Mouse (Mus musculus) intestine, embryonic 14.5 days (tissue): ENCODE measurements around the gene Cit. TPM values are rescaled to one million over a fixed set of nuclear protein-coding genes. Genes with fewer than 3 reads are reported as not detected.

Source experiments
- ATAC-seq: fragments of 200-750 bp; cut with Nextera tagmentation; replicated peaks from 2 replicates; pipeline ENCODE4 v1.8.0; 2017; ENCODE audit warnings: low read depth, moderate number of reproducible peaks, moderate TSS enrichment, moderate library complexity; ENCODE audit not compliant: low FRiP score, low TSS enrichment
- DNase-seq: peaks from one replicate; pipeline ENCODE4 v3.0.0-alpha.2; 2018; ENCODE audit warnings: low spot score
- H3K27ac ChIP-seq: fragments of 300-500 bp; sonication (generic); 2 replicates; pipeline ENCODE4 v1.5.1; 2014; ENCODE audit warnings: low read depth, mild to moderate bottlenecking, control low read depth
- H3K27me3 ChIP-seq: fragments of 300-500 bp; sonication (generic); replicated peaks from 2 replicates; pipeline ENCODE4 v1.6.1; 2014; ENCODE audit warnings: low read length, control low read depth; ENCODE audit not compliant: control insufficient read depth, insufficient read depth
- H3K36me3 ChIP-seq: fragments of 300-500 bp; sonication (generic); 2 replicates; pipeline ENCODE4 v1.6.1; 2014; ENCODE audit warnings: low read length, control low read depth; ENCODE audit not compliant: control insufficient read depth, insufficient read depth
- H3K4me1 ChIP-seq: fragments of 300-500 bp; sonication (generic); replicated peaks from 2 replicates; pipeline ENCODE4 v1.6.1; 2014; ENCODE audit warnings: low read length, control low read depth, mixed read lengths; ENCODE audit not compliant: control insufficient read depth, insufficient read depth
- H3K4me2 ChIP-seq: fragments of 300-500 bp; sonication (generic); 2 replicates; pipeline ENCODE4 v1.6.1; 2014; ENCODE audit warnings: low read length
- H3K4me3 ChIP-seq: fragments of 300-500 bp; sonication (generic); 2 replicates; pipeline ENCODE4 v1.5.1; 2014; ENCODE audit warnings: low read depth, low read length, control low read depth, mixed read lengths
- H3K9ac ChIP-seq: fragments of 300-500 bp; sonication (generic); 2 replicates; pipeline ENCODE4 v1.6.1; 2014; ENCODE audit warnings: mild to moderate bottlenecking, low read length
- H3K9me3 ChIP-seq: fragments of 300-500 bp; sonication (generic); 2 replicates; pipeline ENCODE4 v1.6.1; 2016; ENCODE audit warnings: low read length, control low read depth; ENCODE audit not compliant: control insufficient read depth
- WGBS: fragments of 180-500 bp; shearing (Covaris S2); extraction: QIAGEN DNeasy Blood & Tissue Kit; methylation state at CpG from one replicate; pipeline ENCODE4 v1.1.7; 2014; 5-methylcytosine and 5-hydroxymethylcytosine counted together
- polyA plus RNA-seq: library from polyadenylated mRNA; unstranded; fragments of >200 nt; fragmentation: Nextera tagmentation; extraction: Ambion mirVana; gene quantifications from 2 replicates; pipeline ENCODE4 v1.2.1, GENCODE M21; 2014

Cit gene
- polyA plus RNA-seq, 1 experiment from 2014 or later = 25.8 TPM

DNA sequence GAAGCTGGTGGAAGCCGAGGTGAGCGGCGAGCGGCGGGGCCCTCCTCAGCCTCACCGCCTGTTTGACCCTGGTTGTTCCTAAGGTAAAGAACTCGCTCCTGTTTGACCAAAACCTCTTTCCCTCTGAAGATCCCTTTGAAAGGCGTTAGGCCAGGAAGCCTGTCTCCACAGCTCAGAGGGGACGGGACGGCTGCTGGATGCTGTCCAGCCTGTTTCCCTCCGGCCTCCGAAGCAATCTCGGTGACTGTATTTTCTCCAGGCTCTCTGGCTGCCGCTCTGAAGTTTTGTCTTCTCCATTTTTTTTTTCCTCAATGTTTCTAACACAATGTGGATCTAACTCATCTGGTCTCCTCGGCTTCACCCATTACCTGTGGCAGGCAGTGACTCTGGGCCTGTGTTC is 91.8 kb downstream of the Cit start:
- no peak for DNase-seq
- WGBS = 91% methylated on average over 15 of the region's 15 CpGs
- H3K9ac ChIP-seq = no peak overlapping the region
- H3K4me1 ChIP-seq = no peaks in the 10 kb centered on the region
- H3K27ac ChIP-seq = no peak overlapping the region
- peaks cover 44% of the 10 kb centered on the region for H3K36me3 ChIP-seq
- H3K9me3 ChIP-seq = no peaks in the 10 kb centered on the region
- H3K4me3 ChIP-seq = no peak overlapping the region
- no peak for ATAC-seq
- H3K27me3 ChIP-seq = no peaks in the 10 kb centered on the region
- H3K4me2 ChIP-seq = no peak overlapping the region

DNA sequence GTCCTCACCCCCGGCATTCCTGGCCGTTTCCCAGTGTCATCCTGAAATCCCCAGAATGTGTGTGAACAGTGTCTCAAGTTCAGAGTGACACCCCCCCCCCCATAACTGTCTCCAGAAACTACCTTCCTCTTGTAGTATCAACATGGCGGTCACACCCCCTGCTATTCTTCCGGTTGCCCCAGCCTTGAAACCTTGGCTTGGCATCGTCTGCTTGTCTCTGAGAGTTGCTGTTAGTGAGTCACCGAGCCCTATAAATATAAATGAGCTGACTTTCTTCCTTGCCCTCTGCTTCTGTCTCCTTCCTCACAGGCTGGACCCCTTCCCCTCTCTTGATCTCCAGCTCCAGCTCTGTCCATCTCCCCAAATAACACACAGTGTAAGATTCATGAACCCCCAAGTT is 92.5 kb downstream of the Cit start:
- no peak overlapping the region for H3K4me2 ChIP-seq
- no peak overlapping the region for H3K4me3 ChIP-seq
- no peak overlapping the region for H3K27ac ChIP-seq
- 88% methylated on average over 6 of the region's 6 CpGs for WGBS
- DNase-seq (no peak), ATAC-seq (no peak)
- no peaks in the 10 kb centered on the region for H3K4me1 ChIP-seq
- no peaks in the 10 kb centered on the region for H3K9me3 ChIP-seq
- H3K9ac ChIP-seq = no peak overlapping the region
- no peaks in the 10 kb centered on the region for H3K27me3 ChIP-seq
- peaks cover 46% of the 10 kb centered on the region for H3K36me3 ChIP-seq

DNA sequence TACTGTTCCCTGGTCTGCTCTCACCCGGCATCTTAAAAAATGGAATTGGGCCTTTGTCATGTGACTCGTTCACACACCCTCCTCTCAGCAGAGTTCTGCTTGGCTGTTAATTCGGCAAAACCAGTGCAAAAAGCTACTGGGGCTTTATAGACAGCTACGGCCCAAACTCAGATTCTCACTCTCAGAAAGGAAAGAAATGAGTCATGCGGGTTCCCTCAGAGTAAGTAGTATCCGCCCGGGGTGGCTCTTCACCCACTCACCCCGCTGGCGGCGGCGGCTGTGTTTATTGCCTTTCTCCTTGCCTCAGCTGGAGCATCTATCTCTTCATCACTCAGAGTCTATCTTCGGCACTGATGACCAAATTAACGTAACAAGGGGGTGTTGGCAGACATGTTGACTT is 93.9 kb downstream of the Cit start:
- Histone ChIP-seq H3K9ac (no peak overlapping the region), H3K27ac (no peak overlapping the region), H3K4me2 (no peak overlapping the region), H3K27me3 (no peaks in the 10 kb centered on the region), H3K4me3 (no peak overlapping the region), H3K4me1 (no peaks in the 10 kb centered on the region), H3K36me3 (peaks cover 51% of the 10 kb centered on the region), H3K9me3 (no peaks in the 10 kb centered on the region)
- ATAC-seq (no peak), DNase-seq (no peak)
- 89% methylated on average over 13 of the region's 13 CpGs for WGBS

DNA sequence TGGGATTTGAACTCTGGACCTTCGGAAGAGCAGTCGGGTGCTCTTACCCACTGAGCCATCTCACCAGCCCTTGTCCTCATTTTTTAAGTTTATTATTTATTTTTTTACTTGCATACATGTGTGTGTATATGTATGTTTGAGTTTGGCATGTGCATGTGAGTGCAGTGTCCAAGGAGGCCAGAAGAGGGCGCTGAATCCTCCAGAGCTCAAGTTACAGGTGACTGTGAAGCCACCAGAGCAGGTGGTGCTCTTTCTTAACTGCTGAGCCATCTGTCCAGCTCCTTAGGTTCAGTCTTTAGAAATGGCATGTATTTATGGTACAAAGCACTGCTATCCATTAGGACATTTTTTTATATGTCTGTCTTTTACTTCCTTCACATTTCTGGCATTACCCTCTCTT is 97.3 kb downstream of the Cit start:
- no peak for DNase-seq
- Histone ChIP-seq H3K4me2 (no peak overlapping the region), H3K4me3 (no peak overlapping the region), H3K4me1 (no peaks in the 10 kb centered on the region), H3K27ac (no peak overlapping the region), H3K9ac (no peak overlapping the region), H3K9me3 (no peaks in the 10 kb centered on the region), H3K27me3 (no peaks in the 10 kb centered on the region), H3K36me3 (peaks cover 45% of the 10 kb centered on the region)
- ATAC-seq = no peak
- 89% methylated on average over 3 of the region's 3 CpGs for WGBS

DNA sequence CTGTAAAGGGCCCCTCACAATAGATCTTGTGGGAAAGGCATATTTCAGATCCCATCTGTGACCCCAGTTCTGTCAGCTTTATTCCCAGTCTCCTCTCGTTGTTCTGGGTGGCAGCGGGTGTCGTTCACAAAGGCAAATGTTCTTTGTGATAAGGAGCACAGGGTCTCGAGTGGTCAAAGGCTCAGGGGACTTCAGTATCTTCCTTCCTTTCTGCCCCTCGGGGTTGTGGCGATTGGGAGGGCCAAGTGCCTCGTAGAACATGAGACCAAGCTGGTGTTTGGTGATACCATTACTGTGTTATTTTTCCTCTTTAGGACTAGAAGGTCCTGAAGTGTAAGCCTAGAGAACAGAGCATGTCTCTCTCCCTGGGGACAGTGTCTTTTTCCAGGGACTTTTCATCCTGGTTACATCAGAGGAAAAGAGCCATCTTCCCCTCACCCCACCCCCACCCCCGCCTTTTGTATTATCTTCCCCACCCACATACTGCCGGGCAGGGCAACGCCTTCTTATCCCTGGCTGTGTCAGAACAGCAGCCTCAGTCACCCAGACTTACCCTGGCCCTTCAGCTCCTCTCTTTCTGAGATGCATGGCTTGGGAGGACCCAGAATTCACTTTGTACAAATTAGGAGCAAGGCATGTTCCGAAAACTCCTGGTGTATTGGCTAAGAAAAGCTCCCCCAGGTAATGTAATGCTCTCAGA is 99.9 kb downstream of the Cit start:
- Histone ChIP-seq H3K27me3 (no peaks in the 10 kb centered on the region), H3K4me3 (no peak overlapping the region), H3K36me3 (peaks cover 38% of the 10 kb centered on the region), H3K9ac (no peak overlapping the region), H3K9me3 (no peaks in the 10 kb centered on the region), H3K4me1 (no peaks in the 10 kb centered on the region), H3K27ac (no peak overlapping the region), H3K4me2 (no peak overlapping the region)
- DNase-seq = no peak
- WGBS = 71% methylated on average over 11 of the region's 11 CpGs
- no peak for ATAC-seq

DNA sequence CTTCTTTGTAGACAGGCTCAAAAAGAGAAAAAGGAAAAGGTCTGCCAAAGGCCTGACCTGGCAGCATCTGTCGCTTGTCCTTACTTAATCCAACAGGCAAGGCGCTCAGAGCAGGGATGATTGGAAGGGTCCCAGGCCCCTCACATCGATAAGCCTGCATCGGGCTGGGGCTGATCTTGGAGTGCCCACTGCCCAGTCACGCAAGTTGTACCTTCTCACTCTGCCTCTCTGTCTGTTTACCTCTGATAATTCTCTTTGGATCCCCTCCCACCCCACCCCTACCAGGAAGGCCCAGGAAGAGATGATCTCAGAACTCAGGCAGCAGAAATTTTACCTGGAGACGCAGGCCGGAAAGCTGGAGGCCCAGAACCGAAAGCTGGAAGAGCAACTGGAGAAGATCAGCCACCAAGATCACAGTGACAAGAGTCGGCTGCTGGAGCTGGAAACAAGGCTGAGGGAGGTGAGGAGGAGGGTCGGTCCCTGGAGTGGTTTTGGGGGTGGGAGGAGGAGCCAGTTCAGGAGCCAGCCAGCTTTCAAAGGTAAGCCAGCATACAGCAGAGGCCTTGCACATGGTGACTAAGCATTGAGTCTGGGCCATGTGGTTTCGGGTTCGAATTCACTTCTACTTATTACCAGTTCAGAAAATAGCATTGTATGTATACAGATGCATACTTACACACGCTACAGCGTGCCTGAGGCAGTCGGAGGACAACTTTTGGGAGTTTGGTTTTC is 102.7 kb downstream of the Cit start:
- Histone ChIP-seq H3K9me3 (no peaks in the 10 kb centered on the region), H3K27ac (no peak overlapping the region), H3K9ac (no peak overlapping the region), H3K4me1 (no peaks in the 10 kb centered on the region), H3K36me3 (peaks cover 36% of the 10 kb centered on the region), H3K4me2 (no peak overlapping the region), H3K27me3 (no peaks in the 10 kb centered on the region), H3K4me3 (no peak overlapping the region)
- DNase-seq (no peak), ATAC-seq (no peak)
- 88% methylated on average over 15 of the region's 15 CpGs for WGBS

DNA sequence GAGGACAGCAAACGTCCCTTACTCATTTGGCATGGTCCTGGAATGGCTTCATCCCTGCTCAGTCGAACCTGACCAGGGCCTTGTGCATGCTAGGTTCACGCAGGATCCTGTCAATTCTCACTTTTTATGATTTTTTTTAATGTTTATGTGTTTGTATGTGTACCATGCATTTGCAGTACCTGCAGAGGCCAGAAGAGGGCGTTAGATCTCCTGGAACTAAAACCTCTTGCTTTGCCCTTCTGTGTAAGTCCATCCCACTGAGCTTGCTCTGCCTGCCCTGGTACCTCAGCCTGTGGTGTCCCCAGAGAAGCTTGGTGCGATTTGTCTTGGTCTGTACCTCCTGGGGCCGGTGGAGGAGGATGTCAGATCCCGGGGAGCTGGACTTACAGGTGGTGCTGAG is 105.9 kb downstream of the Cit start:
- Histone ChIP-seq H3K27me3 (no peaks in the 10 kb centered on the region), H3K4me2 (no peak overlapping the region), H3K36me3 (peaks cover 60% of the 10 kb centered on the region), H3K4me1 (no peaks in the 10 kb centered on the region), H3K9ac (no peak overlapping the region), H3K9me3 (no peaks in the 10 kb centered on the region), H3K4me3 (no peak overlapping the region), H3K27ac (no peak overlapping the region)
- no peak for ATAC-seq
- DNase-seq = no peak
- WGBS = 84% methylated on average over 7 of the region's 7 CpGs

DNA sequence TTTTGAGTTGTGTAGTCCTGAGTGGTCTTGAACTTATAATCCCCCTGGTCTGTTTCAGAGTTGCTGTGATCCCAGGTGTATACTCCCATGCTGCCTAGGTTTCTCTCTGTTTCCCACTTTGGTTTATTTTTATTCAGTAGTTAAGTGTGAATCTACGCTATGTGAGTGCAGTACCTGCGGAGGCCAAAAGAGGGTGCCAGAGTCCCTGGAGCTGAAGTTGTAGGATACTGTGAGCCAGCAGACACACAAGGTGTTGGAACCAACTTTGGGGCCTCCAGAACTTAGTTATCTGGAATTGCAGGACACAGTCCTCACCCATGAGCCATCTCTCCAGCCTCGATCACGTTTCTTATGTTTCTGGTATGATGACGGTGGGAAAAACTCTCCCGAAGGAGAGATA is 108.1 kb downstream of the Cit start:
- Histone ChIP-seq H3K4me2 (no peak overlapping the region), H3K27me3 (no peaks in the 10 kb centered on the region), H3K9me3 (no peaks in the 10 kb centered on the region), H3K36me3 (peaks cover 48% of the 10 kb centered on the region), H3K27ac (no peak overlapping the region), H3K4me1 (no peaks in the 10 kb centered on the region), H3K4me3 (no peak overlapping the region), H3K9ac (no peak overlapping the region)
- ATAC-seq = no peak
- DNase-seq = no peak
- WGBS = 97% methylated on average over 6 of the region's 6 CpGs

DNA sequence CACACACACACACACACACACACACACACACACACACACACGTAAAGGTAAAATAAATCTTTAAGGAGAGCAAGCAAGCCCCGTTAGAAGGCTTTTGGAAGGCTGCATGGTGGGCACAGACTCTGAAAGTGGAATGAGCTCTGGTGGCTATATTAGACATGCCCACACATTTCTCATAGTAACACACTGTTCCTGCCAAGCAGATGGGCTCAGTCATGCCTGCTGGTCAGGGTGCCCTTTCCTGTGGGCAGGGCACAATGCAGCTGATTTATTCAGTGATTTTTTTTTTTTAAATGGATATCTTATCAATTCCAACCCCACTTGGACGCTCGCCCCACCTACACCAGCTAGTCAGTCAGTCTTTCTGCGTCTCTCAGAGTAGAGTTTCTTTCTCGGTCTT is 109.0 kb downstream of the Cit start:
- Histone ChIP-seq H3K4me1 (no peaks in the 10 kb centered on the region), H3K4me2 (no peak overlapping the region), H3K9ac (no peak overlapping the region), H3K9me3 (no peaks in the 10 kb centered on the region), H3K27me3 (no peaks in the 10 kb centered on the region), H3K27ac (no peak overlapping the region), H3K36me3 (peaks cover 40% of the 10 kb centered on the region), H3K4me3 (no peak overlapping the region)
- ATAC-seq = no peak
- no peak for DNase-seq
- 95% methylated on average over 6 of the region's 6 CpGs for WGBS
